Mouse (Mus musculus) midbrain, postnatal 0 days (tissue): Measurements from ENCODE around the gene Foxn2. TPM values are rescaled to one million over a fixed set of nuclear protein-coding genes. Genes with fewer than 3 reads are reported as not detected.
"Not testable (repeated sequence)": the region's sequence is repeated elsewhere in the genome, so short reads cannot be mapped to it uniquely, and the experiment has no call there.

Source experiments
- ATAC-seq: fragments of 200-750 bp; cut with Nextera tagmentation; 2 replicates; pipeline ENCODE4 v1.8.0; 2017; ENCODE audit warnings: moderate number of reproducible peaks, mild to moderate bottlenecking, moderate TSS enrichment, moderate library complexity; ENCODE audit not compliant: low FRiP score
- DNase-seq: peaks from one replicate; pipeline ENCODE4 v3.0.0-alpha.2; 2015; ENCODE audit warnings: low spot score
- H3K27ac ChIP-seq: fragments of 300-500 bp; sonication (generic); 2 replicates; pipeline ENCODE4 v1.5.1; 2014; ENCODE audit warnings: low read depth, mild to moderate bottlenecking, low read length, mixed read lengths
- H3K27me3 ChIP-seq: fragments of 300-500 bp; sonication (generic); 2 replicates; pipeline ENCODE4 v1.6.1; 2014; ENCODE audit warnings: low read length, control low read depth, mixed read lengths; ENCODE audit not compliant: insufficient read depth
- H3K36me3 ChIP-seq: fragments of 300-500 bp; sonication (generic); 2 replicates; pipeline ENCODE4 v1.6.1; 2014; ENCODE audit warnings: low read length, control low read depth, mixed read lengths; ENCODE audit not compliant: insufficient read depth
- H3K4me1 ChIP-seq: fragments of 300-500 bp; sonication (generic); 2 replicates; pipeline ENCODE4 v1.6.1; 2014; ENCODE audit warnings: mild to moderate bottlenecking, control low read depth, antibody characterized with exemption, low read length, mixed read lengths; ENCODE audit not compliant: insufficient read depth
- H3K4me2 ChIP-seq: fragments of 300-500 bp; sonication (generic); 2 replicates; pipeline ENCODE4 v1.6.1; 2014; ENCODE audit warnings: low read depth, mild to moderate bottlenecking, low read length, mixed read lengths; ENCODE audit not compliant: poor library complexity, severe bottlenecking
- H3K4me3 ChIP-seq: fragments of 300-500 bp; sonication (generic); 2 replicates; pipeline ENCODE4 v1.5.1; 2014; ENCODE audit warnings: low read depth, mild to moderate bottlenecking, low read length, moderate library complexity
- H3K9ac ChIP-seq: fragments of 300-500 bp; sonication (generic); replicated peaks from 2 replicates; pipeline ENCODE4 v1.6.1; 2014; ENCODE audit warnings: mild to moderate bottlenecking, low read length, moderate library complexity, mixed read lengths; ENCODE audit not compliant: poor library complexity, severe bottlenecking
- H3K9me3 ChIP-seq: fragments of 300-500 bp; sonication (generic); 2 replicates; pipeline ENCODE4 v1.6.1; 2016; ENCODE audit warnings: low read length, control low read depth
- CTCF ChIP-seq: IDR thresholded peaks from 2 replicates; pipeline ENCODE4 v1.5.1; 2016; ENCODE audit warnings: antibody characterized with exemption, mild to moderate bottlenecking
- WGBS: fragments of 180-500 bp; shearing (Covaris S2); extraction: QIAGEN DNeasy Blood & Tissue Kit; methylation state at CpG from one replicate; pipeline ENCODE4 v1.1.7; 2014; 5-methylcytosine and 5-hydroxymethylcytosine counted together
- polyA plus RNA-seq: library from polyadenylated mRNA; unstranded; fragments of >200 nt; fragmentation: Nextera tagmentation; extraction: Ambion mirVana; gene quantifications from 2 replicates; pipeline ENCODE4 v1.2.1, GENCODE M21; 2015
- total RNA-seq: library from RNA; depleted of rRNA; stranded (reverse); fragments of >200 nt; gene quantifications from 2 replicates; pipeline ENCODE4 v1.2.3, GENCODE M21; 2014

Foxn2 gene
- total and polyA plus RNA-seq, 2 experiments from 2014 or later: 5.3 to 7.7 TPM

GRCm38 (mm10) chr17:88421246-88421645 lies 19.3 kb upstream of the Foxn2 start:
- DNase-seq: no peak
- H3K4me3 ChIP-seq: no peak overlapping the region
- TF ChIP-seq CTCF: no peak
- no peak overlapping the region for H3K4me2 ChIP-seq
- no peak overlapping the region for H3K27ac ChIP-seq
- no peak for ATAC-seq
- H3K27me3 ChIP-seq: no peaks in the 10 kb centered on the region
- no peaks in the 10 kb centered on the region for H3K36me3 ChIP-seq
- H3K4me1 ChIP-seq: no peaks in the 10 kb centered on the region
- WGBS: 94% methylated on average over 6 of the region's 6 CpGs
- H3K9ac ChIP-seq: no peak overlapping the region
- no peaks in the 10 kb centered on the region for H3K9me3 ChIP-seq

DNA sequence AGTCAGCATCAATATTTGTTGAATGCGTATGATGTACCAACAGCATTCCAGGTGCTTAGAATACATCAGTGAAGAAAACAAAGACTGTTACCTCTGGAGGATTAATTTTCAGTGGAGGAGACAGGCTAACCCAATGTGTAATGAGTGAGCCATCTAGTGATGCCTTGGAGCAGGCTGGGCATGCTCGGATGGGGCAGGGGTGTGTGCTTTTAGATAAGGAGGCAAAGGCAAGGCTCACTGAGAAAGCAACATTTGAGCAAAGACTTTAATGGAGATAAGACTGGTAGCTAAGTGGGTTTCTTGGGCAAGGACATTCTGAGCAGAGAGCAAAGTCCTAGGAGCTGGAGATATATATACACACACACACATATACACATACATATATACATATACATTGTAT lies 9.8 kb upstream of the Foxn2 start:
- H3K9ac ChIP-seq: no peak overlapping the region
- WGBS: 88% methylated on average over 2 of the region's 2 CpGs
- no peaks in the 10 kb centered on the region for H3K36me3 ChIP-seq
- no peak for ATAC-seq
- no peak for TF ChIP-seq CTCF
- no peaks in the 10 kb centered on the region for H3K9me3 ChIP-seq
- H3K4me3 ChIP-seq: no peak overlapping the region
- H3K27ac ChIP-seq: no peak overlapping the region
- H3K4me1 ChIP-seq: no peaks in the 10 kb centered on the region
- no peak for DNase-seq
- H3K27me3 ChIP-seq: no peaks in the 10 kb centered on the region
- no peak overlapping the region for H3K4me2 ChIP-seq

GRCm38 (mm10) chr17:88431486-88431885 lies 9.0 kb upstream of the Foxn2 start:
- no peak overlapping the region for H3K9ac ChIP-seq
- H3K27me3 ChIP-seq: no peaks in the 10 kb centered on the region
- no peak for ATAC-seq
- 78% methylated on average over 12 of the region's 12 CpGs for WGBS
- H3K4me1 ChIP-seq: no peaks in the 10 kb centered on the region
- H3K9me3 ChIP-seq: no peaks in the 10 kb centered on the region
- H3K4me3 ChIP-seq: no peak overlapping the region
- no peak for DNase-seq
- H3K36me3 ChIP-seq: no peaks in the 10 kb centered on the region
- H3K4me2 ChIP-seq: no peak overlapping the region
- TF ChIP-seq CTCF: no peak
- no peak overlapping the region for H3K27ac ChIP-seq

- no peak for TF ChIP-seq CTCF
- Histone ChIP-seq H3K9me3 (no peaks in the 10 kb centered on the region), H3K4me2 (no peak overlapping the region), H3K36me3 (no peaks in the 10 kb centered on the region), H3K27me3 (no peaks in the 10 kb centered on the region), H3K4me1 (no peaks in the 10 kb centered on the region), H3K27ac (no peak overlapping the region), H3K4me3 (no peak overlapping the region), H3K9ac (no peak overlapping the region)
- no peak for DNase-seq
- WGBS: 90% methylated on average over 10 of the region's 10 CpGs
- no peak for ATAC-seq
Measured at GRCm38 (mm10) chr17:88431987-88432386, 8.5 kb upstream of the Foxn2 start.

DNA sequence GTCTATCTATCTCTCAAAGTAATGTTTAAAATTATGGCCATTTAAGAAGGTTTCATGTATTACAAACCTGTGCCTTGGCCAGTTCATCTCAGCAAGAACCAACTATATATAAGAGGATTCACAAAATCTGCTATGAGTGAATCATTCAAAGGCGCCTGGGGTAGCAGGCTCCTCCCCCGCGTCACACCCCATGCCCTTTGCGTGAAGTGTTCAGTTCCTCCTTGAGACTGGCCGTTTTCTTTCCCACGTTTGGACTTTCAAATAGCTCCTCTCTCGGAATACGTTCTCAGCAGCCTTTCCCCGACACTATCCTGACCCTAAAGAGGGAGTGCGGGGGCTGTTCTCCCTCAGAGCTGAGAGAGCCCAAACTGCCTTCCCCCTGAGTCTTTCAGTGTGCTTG lies 5.2 kb upstream of the Foxn2 start:
- ATAC-seq (no peak), DNase-seq (no peak)
- Histone ChIP-seq H3K4me1 (no peaks in the 10 kb centered on the region), H3K27ac (no peak overlapping the region), H3K4me3 (no peak overlapping the region), H3K36me3 (no peaks in the 10 kb centered on the region), H3K9me3 (no peaks in the 10 kb centered on the region), H3K4me2 (no peak overlapping the region), H3K27me3 (no peaks in the 10 kb centered on the region), H3K9ac (no peak overlapping the region)
- WGBS: 79% methylated on average over 10 of the region's 10 CpGs
- no peak for TF ChIP-seq CTCF

DNA sequence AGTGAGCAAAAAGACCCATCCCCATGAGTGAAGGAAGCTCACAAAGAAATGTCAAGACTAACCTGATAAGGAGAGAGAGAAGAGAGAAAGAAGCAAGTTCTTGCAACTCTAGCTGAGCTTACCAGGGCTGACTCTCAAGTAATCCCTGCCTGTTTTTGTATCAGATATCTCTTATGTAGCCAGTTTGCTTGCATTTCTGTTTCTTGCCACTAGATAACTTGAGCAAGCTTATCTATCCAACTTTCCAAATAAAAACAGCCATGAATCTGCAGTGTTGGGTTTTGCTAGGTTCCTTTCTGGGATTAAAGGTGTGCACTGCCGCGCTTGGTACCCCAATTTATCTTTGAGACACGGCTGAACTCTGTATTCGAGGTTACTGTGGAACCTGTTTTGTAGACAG lies 4.2 kb upstream of the Foxn2 start:
- DNase-seq (no peak), ATAC-seq (no peak)
- H3K27me3 ChIP-seq: no peaks in the 10 kb centered on the region
- WGBS: 90% methylated on average over 4 of the region's 4 CpGs
- H3K9ac ChIP-seq: no peak overlapping the region
- H3K9me3 ChIP-seq: no peaks in the 10 kb centered on the region
- TF ChIP-seq CTCF: 0 out of 2 replicates have a peak, but pooled peaks have one; percentile 3
- H3K36me3 ChIP-seq: no peaks in the 10 kb centered on the region
- H3K27ac ChIP-seq: no peak overlapping the region
- H3K4me2 ChIP-seq: no peak overlapping the region
- H3K4me1 ChIP-seq: no peaks in the 10 kb centered on the region
- H3K4me3 ChIP-seq: no peak overlapping the region

GRCm38 (mm10) chr17:88436749-88437148 lies 3.8 kb upstream of the Foxn2 start:
- not testable (repeated sequence) for H3K27me3 ChIP-seq, H3K36me3 ChIP-seq, H3K4me3 ChIP-seq, ATAC-seq, H3K27ac ChIP-seq, H3K4me1 ChIP-seq, H3K9ac ChIP-seq, DNase-seq, H3K4me2 ChIP-seq, H3K9me3 ChIP-seq
- 96% methylated on average over 5 of the region's 5 CpGs for WGBS
